Mouse (Mus musculus) liver, embryonic 16.5 days (tissue): ENCODE measurements around the gene Pmf1. TPM values are rescaled to one million over a fixed set of nuclear protein-coding genes. Genes with fewer than 3 reads are reported as not detected.
A peak's percentile ranks its signal among the peaks of the same experiment; 100 is the strongest.

Source experiments
- ATAC-seq: fragments of 200-750 bp; cut with Nextera tagmentation; 2 replicates; pipeline ENCODE4 v1.8.0; 2017; ENCODE audit warnings: low read depth, mild to moderate bottlenecking, moderate number of reproducible peaks, moderate library complexity
- H3K27ac ChIP-seq: fragments of 300-500 bp; sonication (generic); 2 replicates; pipeline ENCODE4 v1.5.1; 2014; ENCODE audit warnings: mild to moderate bottlenecking, low read length
- H3K27me3 ChIP-seq: fragments of 300-500 bp; sonication (generic); 2 replicates; pipeline ENCODE4 v1.6.1; 2014; ENCODE audit warnings: low read depth, low read length, mixed read lengths; ENCODE audit not compliant: control insufficient read depth, insufficient read depth
- H3K36me3 ChIP-seq: fragments of 300-500 bp; sonication (generic); 2 replicates; pipeline ENCODE4 v1.6.1; 2014; ENCODE audit warnings: mild to moderate bottlenecking; ENCODE audit not compliant: control insufficient read depth, insufficient read depth
- H3K4me1 ChIP-seq: fragments of 300-500 bp; sonication (generic); 2 replicates; pipeline ENCODE4 v1.6.1; 2014; ENCODE audit warnings: low read depth, low read length, mixed read lengths; ENCODE audit not compliant: control insufficient read depth
- H3K4me2 ChIP-seq: fragments of 300-500 bp; sonication (generic); 2 replicates; pipeline ENCODE4 v1.6.1; 2014; ENCODE audit warnings: low read depth, low read length, mixed read lengths
- H3K4me3 ChIP-seq: fragments of 300-500 bp; sonication (generic); 2 replicates; pipeline ENCODE4 v1.5.1; 2014; ENCODE audit warnings: low read depth, mild to moderate bottlenecking, low read length
- H3K9ac ChIP-seq: fragments of 300-500 bp; sonication (generic); 2 replicates; pipeline ENCODE4 v1.6.1; 2014; ENCODE audit warnings: low read depth, low read length
- H3K9me3 ChIP-seq: fragments of 300-500 bp; sonication (generic); replicated peaks from 2 replicates; pipeline ENCODE4 v1.6.1; 2016; ENCODE audit warnings: low read length; ENCODE audit not compliant: control insufficient read depth
- WGBS: fragments of 180-500 bp; shearing (Covaris S2); extraction: QIAGEN DNeasy Blood & Tissue Kit; methylation state at CpG from one replicate; pipeline ENCODE4 v1.1.7; 2014; ENCODE audit not compliant: insufficient replicate concordance; 5-methylcytosine and 5-hydroxymethylcytosine counted together
- polyA plus RNA-seq: library from polyadenylated mRNA; unstranded; fragments of >200 nt; fragmentation: Nextera tagmentation; extraction: Ambion mirVana; gene quantifications from 2 replicates; pipeline ENCODE4 v1.2.1, GENCODE M21; 2015

The Pmf1 gene
- polyA plus RNA-seq, 1 experiment from 2014 or later: 69.7 TPM

DNA sequence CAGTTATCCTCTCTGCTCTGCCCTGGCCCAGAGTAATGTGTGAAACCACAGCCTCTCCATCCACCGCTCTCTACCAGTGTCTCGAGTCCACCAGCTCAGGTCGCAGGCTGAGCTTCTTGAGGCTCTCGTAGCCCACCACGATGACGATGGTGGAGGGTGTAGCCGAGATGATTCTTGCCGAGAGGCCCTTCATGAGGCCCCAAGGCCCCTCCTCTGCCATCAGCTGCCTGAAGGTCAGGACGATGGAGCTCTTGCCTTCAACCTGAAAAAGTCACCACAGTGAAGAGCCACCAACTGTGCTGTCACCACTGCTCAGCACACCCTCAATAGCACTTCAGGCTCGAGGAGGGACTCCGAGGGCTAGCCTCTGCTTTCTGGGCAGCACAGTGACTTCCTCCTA is 2.5 kb upstream of the Pmf1 start:
- no peak overlapping the region; the same call in none of the 2 replicates for H3K9ac ChIP-seq
- H3K27ac ChIP-seq: peak overlapping the region; percentile 95
- peaks cover 8% of the 10 kb centered on the region; the same call in 1 of the 2 replicates for H3K36me3 ChIP-seq
- no peak overlapping the region for H3K4me2 ChIP-seq
- ATAC-seq: no peak
- H3K4me1 ChIP-seq: peaks cover 50% of the 10 kb centered on the region
- H3K9me3 ChIP-seq: no peaks in the 10 kb centered on the region
- 75% methylated on average over 11 of the region's 11 CpGs for WGBS
- no peak overlapping the region for H3K4me3 ChIP-seq
- no peaks in the 10 kb centered on the region for H3K27me3 ChIP-seq

DNA sequence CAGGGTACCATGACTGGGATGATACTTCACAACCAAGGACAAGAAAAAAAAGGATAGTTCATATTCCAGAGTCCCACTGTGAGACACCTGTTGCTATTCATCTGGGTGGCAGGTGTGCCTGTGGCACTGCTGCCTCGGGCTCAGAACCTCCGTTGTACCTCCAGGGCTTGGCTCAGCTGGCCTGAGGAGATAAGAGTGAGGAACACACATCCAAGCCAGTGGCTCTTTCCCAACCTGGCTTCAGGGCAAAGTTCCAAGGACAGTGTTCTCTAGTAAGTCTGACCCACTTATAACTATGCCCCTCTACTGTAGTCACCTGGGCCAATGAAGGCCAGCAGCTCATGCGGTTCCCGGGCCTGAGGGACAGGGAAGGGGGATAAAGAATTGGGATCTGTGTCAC is 1.6 kb upstream of the Pmf1 start:
- Histone ChIP-seq H3K4me1 (peaks cover 56% of the 10 kb centered on the region), H3K4me3 (peak overlapping the region; percentile 2; the same call in 1 of the 2 replicates), H3K4me2 (peak overlapping the region; percentile 75), H3K36me3 (peaks cover 8% of the 10 kb centered on the region; the same call in 1 of the 2 replicates), H3K9ac (peak overlapping the region; percentile 19), H3K27ac (peak overlapping the region; percentile 95), H3K9me3 (no peaks in the 10 kb centered on the region), H3K27me3 (no peaks in the 10 kb centered on the region)
- WGBS: 45% methylated on average over 4 of the region's 4 CpGs
- peak; percentile 47 for ATAC-seq

DNA sequence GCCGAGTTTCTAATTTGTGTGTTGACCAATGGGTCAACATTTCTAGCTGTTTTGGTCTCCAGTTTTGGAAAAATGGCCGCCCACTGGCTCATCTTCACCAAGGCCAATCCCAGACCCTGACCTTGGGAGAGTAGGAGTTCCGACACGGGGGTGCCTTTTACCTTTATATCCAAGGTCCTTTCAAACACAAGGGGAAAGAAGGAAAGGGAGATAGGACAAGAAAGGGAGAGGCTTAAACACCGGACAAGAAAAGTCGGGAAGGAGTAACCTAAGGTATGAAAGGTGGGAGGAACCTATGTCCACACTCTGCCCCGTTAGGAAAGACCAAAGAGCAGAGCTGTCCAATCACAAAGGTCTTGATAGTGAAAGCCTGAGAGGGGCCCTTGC is 507 bp upstream of the Pmf1 start:
- Histone ChIP-seq H3K9me3 (no peaks in the 10 kb centered on the region), H3K36me3 (peaks cover 8% of the 10 kb centered on the region; the same call in 1 of the 2 replicates), H3K4me3 (peak overlapping the region; percentile 87), H3K27ac (peak overlapping the region; percentile 95), H3K4me1 (peaks cover 57% of the 10 kb centered on the region), H3K27me3 (no peaks in the 10 kb centered on the region), H3K9ac (peak overlapping the region; percentile 90), H3K4me2 (peak overlapping the region; percentile 75)
- no peak for ATAC-seq
- 25% methylated on average over 7 of the region's 7 CpGs for WGBS

DNA sequence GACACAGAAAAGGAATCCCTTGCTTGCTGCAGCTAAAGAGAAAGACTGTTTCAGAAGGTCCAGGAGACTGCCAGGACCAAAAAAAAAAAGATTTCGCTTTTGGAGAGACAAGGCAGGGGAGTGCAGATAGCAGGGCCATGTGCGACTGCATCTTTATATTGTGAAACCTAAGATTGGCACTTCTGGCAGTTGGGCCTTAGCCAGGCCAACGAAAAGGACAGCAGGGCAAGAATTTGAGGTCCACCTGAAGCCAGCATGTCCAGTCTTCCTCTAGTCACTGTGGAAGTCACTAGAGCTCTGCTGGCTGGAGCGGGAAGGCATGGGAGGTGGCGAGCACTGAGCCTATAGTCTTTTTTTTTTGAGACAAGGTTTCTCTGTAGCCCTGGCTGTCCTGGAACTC is 1.2 kb downstream of the Pmf1 start:
- WGBS: 31% methylated on average over 5 of the region's 5 CpGs
- Histone ChIP-seq H3K9me3 (no peaks in the 10 kb centered on the region), H3K9ac (peak overlapping the region; percentile 90), H3K4me2 (peak overlapping the region; percentile 75), H3K4me3 (peak overlapping the region; percentile 87), H3K36me3 (peaks cover 9% of the 10 kb centered on the region), H3K27me3 (no peaks in the 10 kb centered on the region), H3K4me1 (peaks cover 51% of the 10 kb centered on the region), H3K27ac (peak overlapping the region; percentile 95)
- ATAC-seq: no peak

DNA sequence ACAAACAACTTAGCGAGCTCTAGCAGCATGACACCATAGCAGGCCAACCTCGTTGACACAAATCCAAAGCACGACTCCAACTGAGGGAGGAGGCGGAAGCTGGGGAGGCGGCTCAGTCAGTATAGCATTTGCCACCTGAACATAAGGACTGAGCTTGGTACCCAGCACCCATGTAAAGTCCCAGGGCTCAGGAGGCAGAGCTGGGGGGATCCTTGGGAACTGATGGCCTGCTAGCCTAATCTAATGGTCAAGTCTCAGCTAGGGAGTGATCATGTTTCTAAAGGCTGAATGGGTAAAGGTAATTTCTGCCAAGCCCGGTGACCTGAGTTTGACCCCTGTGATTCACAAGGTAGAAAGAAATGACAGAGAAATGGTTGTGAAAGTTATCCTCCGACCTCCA is 2.6 kb downstream of the Pmf1 start:
- peaks cover 10% of the 10 kb centered on the region for H3K36me3 ChIP-seq
- H3K4me3 ChIP-seq: no peak overlapping the region
- H3K27me3 ChIP-seq: no peaks in the 10 kb centered on the region
- H3K4me1 ChIP-seq: peaks cover 48% of the 10 kb centered on the region
- no peak overlapping the region for H3K9ac ChIP-seq
- ATAC-seq: no peak
- 58% methylated on average over 7 of the region's 7 CpGs for WGBS
- no peak overlapping the region for H3K27ac ChIP-seq
- no peak overlapping the region for H3K4me2 ChIP-seq
- H3K9me3 ChIP-seq: no peaks in the 10 kb centered on the region

DNA sequence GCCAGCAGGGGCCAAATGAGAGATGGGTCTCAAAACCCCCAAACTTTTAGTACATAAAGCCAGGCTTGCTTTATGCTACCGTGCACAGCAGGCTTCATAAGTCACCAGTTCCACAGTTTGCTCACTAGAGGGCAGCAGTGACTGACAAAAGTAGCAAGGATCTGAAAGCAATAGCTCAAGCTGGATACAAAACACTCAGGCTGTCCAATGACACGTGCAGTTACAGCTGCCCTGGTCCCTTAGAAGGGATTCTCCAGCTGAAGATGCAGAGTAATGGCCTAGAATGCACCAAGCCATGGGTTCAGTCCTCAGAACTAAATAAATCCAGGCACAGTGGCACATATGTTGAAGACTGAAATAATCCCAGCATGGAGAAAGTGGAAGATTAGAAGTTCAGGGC is 3.0 kb downstream of the Pmf1 start:
- no peak for ATAC-seq
- H3K27me3 ChIP-seq: no peaks in the 10 kb centered on the region
- H3K27ac ChIP-seq: no peak overlapping the region
- H3K4me2 ChIP-seq: no peak overlapping the region
- peaks cover 44% of the 10 kb centered on the region for H3K4me1 ChIP-seq
- WGBS: 2% methylated on average over 2 of the region's 2 CpGs
- H3K9me3 ChIP-seq: no peaks in the 10 kb centered on the region
- H3K4me3 ChIP-seq: no peak overlapping the region
- H3K36me3 ChIP-seq: peaks cover 5% of the 10 kb centered on the region
- H3K9ac ChIP-seq: no peak overlapping the region

DNA sequence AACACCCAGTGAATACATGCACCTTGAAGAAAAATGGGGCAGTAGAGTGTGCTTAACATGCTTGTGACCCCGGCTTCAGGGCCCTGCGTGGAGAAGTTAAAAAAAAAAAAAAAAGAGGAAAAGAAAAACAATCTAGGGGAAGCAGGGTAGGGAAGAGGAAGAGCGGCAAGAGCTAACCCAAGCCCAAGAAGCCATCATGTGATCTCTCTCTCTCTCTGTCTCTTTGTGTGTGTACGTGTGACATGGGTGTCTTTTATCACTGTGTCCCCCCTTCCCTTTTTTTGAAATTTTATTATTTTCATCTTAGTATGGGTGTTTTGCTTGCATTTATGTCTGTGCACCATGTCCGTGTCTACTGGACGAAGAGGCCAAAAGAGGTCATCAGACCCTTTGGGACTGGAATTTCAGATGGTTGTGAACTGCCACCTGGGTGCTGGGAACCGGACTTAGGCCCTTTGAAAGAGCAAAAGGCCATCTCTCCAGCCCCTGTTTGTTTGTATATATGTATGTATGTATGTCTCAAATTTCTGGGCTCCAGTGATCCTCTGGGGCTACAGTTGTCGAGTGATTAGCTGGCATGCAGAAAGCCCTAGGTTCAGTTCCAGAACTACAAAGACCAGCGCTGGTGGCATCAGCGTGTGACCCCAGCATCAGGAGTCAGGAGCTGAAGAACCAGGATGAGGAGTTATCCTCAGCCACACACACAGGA is 6.5 kb downstream of the Pmf1 start:
- H3K27me3 ChIP-seq: no peaks in the 10 kb centered on the region
- H3K36me3 ChIP-seq: peaks cover 5% of the 10 kb centered on the region
- H3K27ac ChIP-seq: no peak overlapping the region
- H3K9ac ChIP-seq: no peak overlapping the region
- WGBS: 79% methylated on average over 10 of the region's 10 CpGs
- no peak overlapping the region for H3K4me2 ChIP-seq
- no peaks in the 10 kb centered on the region for H3K9me3 ChIP-seq
- no peak for ATAC-seq
- no peak overlapping the region for H3K4me3 ChIP-seq
- peaks cover 19% of the 10 kb centered on the region for H3K4me1 ChIP-seq

DNA sequence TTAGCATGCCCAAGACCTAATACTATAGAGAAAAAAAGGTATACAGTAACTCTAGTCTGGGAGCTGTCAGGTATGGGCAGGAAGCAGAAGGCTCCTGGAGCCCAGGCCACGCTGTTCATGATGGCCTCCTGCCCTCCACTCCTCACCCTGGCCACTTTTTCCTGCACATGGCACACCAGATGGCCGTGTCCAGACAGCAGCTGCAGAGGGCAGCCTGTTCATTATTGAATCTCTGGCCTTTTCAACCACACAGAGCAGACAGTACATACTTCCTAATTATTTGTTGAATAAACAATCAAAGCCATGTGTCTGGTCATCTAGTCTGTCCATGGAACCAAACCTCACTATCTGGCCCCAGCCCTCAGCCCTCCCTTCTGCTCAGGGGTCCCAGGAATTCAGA is 11.5 kb downstream of the Pmf1 start:
- Histone ChIP-seq H3K4me3 (no peak overlapping the region), H3K4me1 (no peaks in the 10 kb centered on the region), H3K27ac (no peak overlapping the region), H3K27me3 (no peaks in the 10 kb centered on the region), H3K9ac (no peak overlapping the region), H3K9me3 (no peaks in the 10 kb centered on the region), H3K4me2 (no peak overlapping the region), H3K36me3 (peaks cover 4% of the 10 kb centered on the region)
- no peak for ATAC-seq
- WGBS: 79% methylated on average over 2 of the region's 2 CpGs

DNA sequence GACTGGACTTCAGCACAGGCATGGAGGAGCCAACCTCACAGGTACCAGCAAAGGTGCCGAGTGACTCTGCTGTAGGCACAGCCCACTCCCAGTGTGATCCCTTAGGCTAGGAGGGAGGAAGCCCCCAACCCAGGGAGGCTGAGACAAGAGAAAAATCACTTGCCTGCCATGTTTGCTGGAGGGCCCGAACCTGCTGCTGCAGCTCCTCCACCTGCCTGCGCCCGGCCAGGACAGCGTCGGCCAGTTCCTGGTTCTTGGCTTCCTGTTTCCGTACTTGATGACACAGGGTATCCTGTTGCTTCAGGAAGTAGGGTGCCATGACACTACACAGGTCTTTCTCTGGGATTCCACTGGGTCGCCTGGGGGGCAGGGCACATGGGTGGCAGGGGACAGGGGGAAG is 14.4 kb downstream of the Pmf1 start:
- no peak overlapping the region for H3K9ac ChIP-seq
- H3K27me3 ChIP-seq: no peaks in the 10 kb centered on the region
- no peaks in the 10 kb centered on the region for H3K9me3 ChIP-seq
- 82% methylated on average over 8 of the region's 8 CpGs for WGBS
- H3K4me1 ChIP-seq: no peaks in the 10 kb centered on the region
- ATAC-seq: peak; percentile 9; the same call in 1 of the 2 replicates
- no peak overlapping the region for H3K4me2 ChIP-seq
- H3K27ac ChIP-seq: no peak overlapping the region
- H3K36me3 ChIP-seq: peaks cover 4% of the 10 kb centered on the region
- no peak overlapping the region for H3K4me3 ChIP-seq
